Mouse (Mus musculus) kidney, adult 2 months (tissue): ENCODE results near the gene Zfp606. TPM values are rescaled to one million over a fixed set of nuclear protein-coding genes. Genes with fewer than 3 reads are reported as not detected.
A peak's percentile ranks its signal among the peaks of the same experiment; 100 is the strongest.

Experiments
- DNase-seq: peaks from one replicate; pipeline ENCODE4 v3.0.0; 2021
- H3K27ac ChIP-seq: fragments of 200-500 bp; 2 replicates; pipeline ENCODE4 v1.5.1; 2012; ENCODE audit warnings: low read depth, low read length, control low read depth, inconsistent platforms; ENCODE audit not compliant: insufficient read depth
- H3K27me3 ChIP-seq: fragments of 200-500 bp; replicated peaks from 2 replicates; pipeline ENCODE4 v1.6.1; 2012; ENCODE audit warnings: mild to moderate bottlenecking, moderate library complexity, low read length, inconsistent platforms; ENCODE audit not compliant: control insufficient read depth, insufficient read depth
- H3K36me3 ChIP-seq: fragments of 200-500 bp; 2 replicates; pipeline ENCODE4 v1.6.1; 2012; ENCODE audit warnings: mild to moderate bottlenecking, moderate library complexity, low read length, inconsistent platforms; ENCODE audit not compliant: control insufficient read depth, insufficient read depth
- H3K4me1 ChIP-seq: fragments of 200-500 bp; 2 replicates; pipeline ENCODE4 v1.6.1; 2011; ENCODE audit warnings: low read length; ENCODE audit not compliant: control insufficient read depth, insufficient read depth
- H3K4me3 ChIP-seq: fragments of 200-500 bp; 2 replicates; pipeline ENCODE4 v1.5.1; 2011; ENCODE audit warnings: mild to moderate bottlenecking, low read depth, low read length, control low read depth; ENCODE audit not compliant: insufficient read depth
- CTCF ChIP-seq: fragments of 200-500 bp; conservative IDR thresholded peaks from 2 replicates; pipeline ENCODE4 v1.5.1; 2011; ENCODE audit warnings: low read depth, mild to moderate bottlenecking, control low read depth, low read length, moderate library complexity, mixed read lengths; ENCODE audit not compliant: insufficient read depth, insufficient read length
- POLR2A ChIP-seq: fragments of 200-500 bp; IDR thresholded peaks from one replicate; pipeline ENCODE4 v1.6.1; 2011; ENCODE audit warnings: low read depth, low read length, control low read depth
- WGBS: fragments of 180-500 bp; shearing (Covaris S2); methylation state at CpG from one replicate; pipeline ENCODE4 v1.1.7; 2018; 5-methylcytosine and 5-hydroxymethylcytosine counted together
- polyA plus RNA-seq: library from polyadenylated mRNA; depleted of rRNA; stranded (reverse); fragments of >200 nt; gene quantifications from 2 replicates; pipeline ENCODE4 v1.2.3, GENCODE M21; 2012; rRNA removed

Gene Zfp606
- 2.6 TPM in 2 replicates for polyA plus RNA-seq

DNA sequence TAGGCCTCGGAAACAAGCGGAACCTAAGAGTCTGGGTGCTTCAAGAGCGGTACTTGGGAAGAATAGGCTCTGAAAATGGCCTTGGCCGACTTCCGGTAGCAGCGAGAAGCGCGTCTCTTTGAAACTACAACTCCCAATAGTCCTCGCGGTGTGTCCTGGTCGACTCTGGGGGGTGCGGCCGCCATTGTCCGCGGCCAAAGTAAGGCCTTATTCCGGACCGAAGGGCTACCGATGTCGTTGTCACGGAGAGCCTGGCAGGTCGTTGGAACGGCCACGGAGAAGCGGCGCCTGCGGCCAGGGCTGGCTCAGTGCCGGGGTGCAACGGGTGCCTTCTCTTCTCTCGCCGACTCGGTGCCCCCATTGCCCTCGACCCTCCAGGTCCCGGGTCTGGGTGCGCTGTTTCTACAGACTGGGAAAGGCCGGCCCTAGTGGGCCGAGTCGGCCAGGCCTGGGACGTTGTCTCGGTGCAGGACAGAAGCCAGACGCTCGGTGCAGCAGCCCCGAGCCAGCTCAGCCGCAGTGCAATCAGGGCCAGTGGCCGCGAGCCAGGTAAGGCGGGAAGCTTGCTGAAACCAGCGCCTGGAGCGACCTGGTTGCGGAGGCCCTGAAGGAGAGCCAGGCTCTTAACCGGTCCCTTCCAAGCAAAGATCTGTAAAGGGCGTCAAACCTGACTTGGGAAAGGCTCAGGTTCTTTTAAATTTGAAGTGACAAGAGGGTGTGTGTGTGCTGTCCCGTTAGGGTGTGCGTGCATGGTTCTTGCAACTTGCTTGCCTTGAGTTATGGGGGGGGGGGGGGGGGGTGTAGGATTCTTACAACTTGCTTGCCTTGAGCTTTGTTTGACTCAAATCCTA is at the start of gene Zfp606:
Gene Zfp606, plus strand, starts transcription at position 136 of the 851 bp plus-strand sequence.
- H3K36me3 ChIP-seq, result peaks cover 18% of the 10 kb centered on the region
- H3K27ac ChIP-seq, result peak within 1 kb of the TSS; percentile 93
- TF ChIP-seq CTCF, result no peak
- TF ChIP-seq POLR2A, result no peak
- peak; percentile 96 for DNase-seq
- H3K4me1 ChIP-seq, result no peaks in the 10 kb centered on the region
- peak within 1 kb of the TSS; percentile 88 for H3K4me3 ChIP-seq
- H3K27me3 ChIP-seq, result no peaks in the 10 kb centered on the region
- WGBS, result under 1% methylated on average over 53 of the region's 53 CpGs

DNA sequence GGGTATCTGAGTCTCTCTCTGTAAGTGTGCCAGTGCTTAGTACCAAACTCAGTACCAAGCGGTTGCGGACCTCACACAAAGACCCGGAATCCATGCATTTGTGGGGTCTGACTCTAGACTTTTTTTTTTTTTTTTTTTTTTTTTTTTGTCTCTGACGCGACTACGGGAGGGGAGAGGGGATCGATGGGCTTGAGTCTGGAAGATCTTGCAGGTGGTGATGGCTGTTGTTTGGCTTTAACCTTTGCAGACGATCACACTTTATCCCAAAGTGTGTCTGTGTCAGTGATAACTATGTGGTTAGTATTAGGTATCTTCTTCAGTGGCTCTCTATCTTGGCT is 885 bp downstream of the Zfp606 start:
- no peak for TF ChIP-seq POLR2A
- TF ChIP-seq CTCF, result no peak
- DNase-seq, result no peak
- Histone ChIP-seq H3K4me1 (no peaks in the 10 kb centered on the region), H3K27me3 (no peaks in the 10 kb centered on the region), H3K36me3 (peaks cover 22% of the 10 kb centered on the region), H3K27ac (no peak overlapping the region), H3K4me3 (peak overlapping the region; percentile 88)
- under 1% methylated on average over 8 of the region's 8 CpGs for WGBS

GRCm38 (mm10) chr7:12479525-12479924 is 1.4 kb downstream of the Zfp606 start:
- no peaks in the 10 kb centered on the region for H3K4me1 ChIP-seq
- peaks cover 26% of the 10 kb centered on the region for H3K36me3 ChIP-seq
- WGBS, result 86% methylated on average over 4 of the region's 4 CpGs
- DNase-seq, result no peak
- H3K4me3 ChIP-seq, result no peak overlapping the region
- TF ChIP-seq POLR2A, result no peak
- no peak for TF ChIP-seq CTCF
- H3K27me3 ChIP-seq, result no peaks in the 10 kb centered on the region
- H3K27ac ChIP-seq, result no peak overlapping the region

GRCm38 (mm10) chr7:12483771-12484170 is 5.7 kb downstream of the Zfp606 start:
- WGBS, result 85% methylated on average over 6 of the region's 6 CpGs
- DNase-seq, result peak; percentile 62
- H3K36me3 ChIP-seq, result peaks cover 51% of the 10 kb centered on the region

DNA sequence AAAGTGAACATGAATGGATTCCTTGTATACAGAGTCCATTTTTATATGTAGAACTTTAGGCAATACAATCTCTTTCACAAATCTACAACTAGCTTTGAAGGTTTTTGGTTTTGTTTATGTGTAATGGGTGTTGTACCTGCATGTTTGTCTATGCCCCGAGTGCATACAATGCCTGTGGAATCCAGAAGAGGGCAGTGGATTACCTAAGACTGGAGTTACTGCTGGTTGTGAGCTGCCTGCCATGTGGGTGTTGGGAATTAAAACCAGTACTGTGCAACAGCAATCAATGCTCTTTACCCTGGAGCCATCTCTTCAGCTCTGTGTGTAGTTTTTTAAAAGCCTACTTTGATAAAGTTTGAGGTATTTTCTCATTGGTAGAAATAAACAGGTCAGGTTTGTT is 7.9 kb downstream of the Zfp606 start:
- no peak overlapping the region for H3K27ac ChIP-seq
- H3K36me3 ChIP-seq, result peaks cover 62% of the 10 kb centered on the region
- no peak overlapping the region for H3K4me3 ChIP-seq
- DNase-seq, result no peak
- H3K27me3 ChIP-seq, result no peaks in the 10 kb centered on the region
- TF ChIP-seq POLR2A (no peak), CTCF (no peak)
- H3K4me1 ChIP-seq, result no peaks in the 10 kb centered on the region
- WGBS, result 100% methylated on average over 1 of the region's 1 CpGs

More at GRCm38 (mm10) chr7:12483771-12484170, 5.7 kb downstream of the Zfp606 start:
- H3K4me3 ChIP-seq, result no peak overlapping the region
- TF ChIP-seq CTCF, result no peak
- no peak for TF ChIP-seq POLR2A
- no peaks in the 10 kb centered on the region for H3K27me3 ChIP-seq
- no peaks in the 10 kb centered on the region for H3K4me1 ChIP-seq
- no peak overlapping the region for H3K27ac ChIP-seq

- Histone ChIP-seq H3K4me1 (no peaks in the 10 kb centered on the region), H3K4me3 (no peak overlapping the region), H3K27ac (no peak overlapping the region), H3K36me3 (peaks cover 61% of the 10 kb centered on the region), H3K27me3 (no peaks in the 10 kb centered on the region)
- TF ChIP-seq CTCF (no peak), POLR2A (no peak)
- no peak for DNase-seq
Observed at GRCm38 (mm10) chr7:12486691-12487090, 8.6 kb downstream of the Zfp606 start.

DNA sequence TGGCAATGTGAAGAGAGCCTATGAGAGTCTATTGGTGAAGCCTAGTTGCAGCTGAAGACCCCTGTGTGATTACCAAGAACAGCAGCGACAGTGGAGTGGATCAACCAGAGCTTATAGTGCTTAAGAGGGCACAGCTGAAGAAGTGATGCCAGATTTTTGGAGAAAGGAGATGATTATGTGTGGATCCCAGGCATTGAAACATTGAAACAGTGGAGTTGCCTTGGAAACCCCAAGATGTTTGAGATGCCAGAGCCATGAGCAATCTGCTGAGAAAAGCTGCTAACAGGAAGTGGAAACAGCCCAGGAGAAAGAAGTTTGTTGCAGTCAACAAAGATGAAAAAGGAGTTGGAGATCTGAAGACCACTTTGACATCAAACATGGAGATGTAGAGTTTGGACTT is 32.8 kb downstream of the Zfp606 start:
- no peak for DNase-seq
- Histone ChIP-seq H3K36me3 (no peaks in the 10 kb centered on the region), H3K4me3 (no peak overlapping the region), H3K27ac (no peak overlapping the region), H3K27me3 (no peaks in the 10 kb centered on the region), H3K4me1 (no peaks in the 10 kb centered on the region)
- WGBS, result 62% methylated on average over 1 of the region's 1 CpGs
- TF ChIP-seq POLR2A (no peak), CTCF (no peak)

DNA sequence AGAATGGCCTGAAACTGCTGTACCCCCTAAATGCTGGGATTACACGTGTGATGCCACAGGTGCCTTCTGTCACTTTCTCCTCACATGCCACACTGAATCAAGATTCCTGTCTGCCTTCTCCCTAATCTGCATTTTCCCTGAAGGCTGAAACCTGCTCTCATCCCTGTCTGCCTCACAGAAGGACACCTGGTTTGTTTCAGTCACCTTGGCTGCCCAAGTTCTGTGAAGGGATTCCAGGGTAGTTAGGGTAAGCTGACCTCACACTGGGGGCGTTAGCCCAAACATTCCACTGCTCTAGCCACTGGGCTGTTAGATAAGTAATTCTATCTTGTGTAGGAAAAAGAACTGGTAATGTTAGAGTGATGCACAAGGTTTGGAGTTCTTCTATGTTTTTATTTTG is 34.1 kb downstream of the Zfp606 start, which contains the start of gene 2900092C05Rik:
Gene 2900092C05Rik, plus strand, starts transcription at position 301 of the 400 bp plus-strand sequence.
- Histone ChIP-seq H3K27me3 (no peaks in the 10 kb centered on the region), H3K36me3 (no peaks in the 10 kb centered on the region), H3K4me3 (no peak within 1 kb of the TSS), H3K27ac (no peak within 1 kb of the TSS), H3K4me1 (no peaks in the 10 kb centered on the region)
- TF ChIP-seq CTCF, result no peak
- no peak for TF ChIP-seq POLR2A
- WGBS, result 45% methylated on average over 2 of the region's 2 CpGs
- no peak for DNase-seq

Other genes starting within 250 kb of the Zfp606 start
- not detected in 2 replicates for gene Vmn1r81, start 210.0 kb upstream of the Zfp606 start, polyA plus RNA-seq
- gene Vmn1r82, start 177.9 kb upstream of the Zfp606 start, polyA plus RNA-seq, result not detected in 2 replicates
- not detected in 2 replicates for gene Vmn1r83, start 148.8 kb upstream of the Zfp606 start, polyA plus RNA-seq
- not detected in 2 replicates for gene Vmn1r84, start 109.0 kb upstream of the Zfp606 start, polyA plus RNA-seq
- 0.92 and 0.98 TPM in 2 replicates for gene Zfp551, start 55.5 kb upstream of the Zfp606 start, polyA plus RNA-seq
- not detected in 2 replicates for gene 2900092C05Rik, start 34.2 kb downstream of the Zfp606 start, polyA plus RNA-seq
- gene Vmn2r53, start 130.5 kb downstream of the Zfp606 start, polyA plus RNA-seq, result not detected in 2 replicates
- not detected in 2 replicates for gene Vmn2r54, start 162.0 kb downstream of the Zfp606 start, polyA plus RNA-seq
- not detected in 2 replicates for gene Vmn2r55, start 206.7 kb downstream of the Zfp606 start, polyA plus RNA-seq